Mouse (Mus musculus) CH12.LX (cell line): ENCODE measurements around the gene Rora. TPM values are rescaled to one million over a fixed set of nuclear protein-coding genes. Genes with fewer than 3 reads are reported as not detected.

Experiments used
- DNase-seq: peaks from one replicate; pipeline ENCODE4 v3.0.0-alpha.2; 2013; ENCODE audit errors: extremely low read depth
- H3K27ac ChIP-seq: 2 replicates; pipeline ENCODE4 v1.5.1; 2012; ENCODE audit warnings: low read depth, mild to moderate bottlenecking, control low read depth, moderate library complexity; ENCODE audit not compliant: insufficient read depth
- H3K27me3 ChIP-seq: replicated peaks from 2 replicates; pipeline ENCODE3; 2012; ENCODE audit warnings: inconsistent platforms
- H3K36me3 ChIP-seq, 2 experiments: replicated peaks in 1 of 2; 2 replicates each; pipeline versions ENCODE3 to v1.6.1; 2012; ENCODE audit warnings: inconsistent platforms in 1 of 2, low read length in 1 of 2, mild to moderate bottlenecking in 1 of 2, mixed read lengths in 1 of 2, moderate library complexity in 1 of 2; ENCODE audit not compliant: control insufficient read depth in 1 of 2, insufficient read depth in 1 of 2
- H3K4me1 ChIP-seq, 2 experiments: 2 replicates each; pipeline ENCODE4 v1.6.1; 2012; ENCODE audit warnings: inconsistent platforms in 1 of 2, moderate library complexity in 1 of 2; ENCODE audit not compliant: insufficient read depth in 2 of 2, control insufficient read depth in 1 of 2
- H3K4me2 ChIP-seq: 2 replicates; pipeline ENCODE4 v1.6.1; 2012; ENCODE audit warnings: low read depth, mild to moderate bottlenecking, control low read depth; ENCODE audit not compliant: poor library complexity, insufficient read depth, severe bottlenecking
- H3K4me3 ChIP-seq, 3 experiments: fragments of 150-350 bp in 1 of 3; sonication (generic) in 1 of 3; replicated peaks in 1 of 3; 2 replicates each; pipeline versions ENCODE3 to v1.5.1; 2011 to 2012; ENCODE audit warnings: low read depth in 2 of 3, low read length in 2 of 3, mild to moderate bottlenecking in 2 of 3, moderate library complexity in 2 of 3, control low read depth in 1 of 3, improper control_type of control experiment in 1 of 3, inconsistent platforms in 1 of 3, mixed read lengths in 1 of 3; ENCODE audit not compliant: poor library complexity in 1 of 3
- H3K79me2 ChIP-seq: replicated peaks from 2 replicates; pipeline ENCODE4 v1.6.1; 2012; ENCODE audit warnings: mild to moderate bottlenecking, moderate library complexity; ENCODE audit not compliant: control insufficient read depth, poor library complexity, insufficient read depth, severe bottlenecking; ENCODE audit errors: extremely low read depth
- H3K9ac ChIP-seq: 2 replicates; pipeline ENCODE4 v1.6.1; 2012; ENCODE audit warnings: low read depth, mild to moderate bottlenecking, control low read depth, moderate library complexity; ENCODE audit not compliant: insufficient read depth
- H3K9me3 ChIP-seq: replicated peaks from 2 replicates; pipeline ENCODE3; 2012; ENCODE audit warnings: low read length, inconsistent platforms, mixed read lengths
- CHD1 ChIP-seq: IDR thresholded peaks from 2 replicates; pipeline ENCODE4 v1.6.1; 2012; ENCODE audit warnings: low read depth, low read length, improper control_type of control experiment, inconsistent platforms
- CTCF ChIP-seq, 2 experiments: IDR thresholded peaks in 1 of 2; conservative IDR thresholded peaks in 1 of 2; 2 replicates each; pipeline ENCODE4 v1.5.1; 2011 to 2012; ENCODE audit warnings: low read depth in 2 of 2, low read length in 2 of 2, improper control_type of control experiment in 1 of 2, inconsistent platforms in 1 of 2, mild to moderate bottlenecking in 1 of 2, moderate library complexity in 1 of 2
- ELF1 ChIP-seq: IDR thresholded peaks from 2 replicates; pipeline ENCODE4 v1.6.1; 2014; ENCODE audit warnings: low read depth, mild to moderate bottlenecking, inconsistent platforms, low read length, improper control_type of control experiment
- EP300 ChIP-seq: IDR thresholded peaks from 2 replicates; pipeline ENCODE4 v1.6.1; 2011; ENCODE audit warnings: low read length, improper control_type of control experiment
- GABPA ChIP-seq: IDR thresholded peaks from 2 replicates; pipeline ENCODE4 v1.6.1; 2012; ENCODE audit warnings: low read depth, low read length, improper control_type of control experiment, inconsistent platforms; ENCODE audit not compliant: insufficient replicate concordance
- HCFC1 ChIP-seq: IDR thresholded peaks from 2 replicates; pipeline ENCODE4 v1.6.1; 2012; ENCODE audit warnings: low read depth, mild to moderate bottlenecking, inconsistent platforms, low read length, improper control_type of control experiment
- JUN ChIP-seq: IDR thresholded peaks from 2 replicates; pipeline ENCODE4 v1.6.1; 2011; ENCODE audit warnings: low read depth, mild to moderate bottlenecking, low read length, improper control_type of control experiment, moderate library complexity; ENCODE audit not compliant: insufficient read depth
- JUND ChIP-seq: conservative IDR thresholded peaks from 2 replicates; pipeline ENCODE4 v1.6.1; 2011; ENCODE audit warnings: low read depth, low read length, improper control_type of control experiment
- KAT2A ChIP-seq: IDR thresholded peaks from 2 replicates; pipeline ENCODE4 v1.6.1; 2012; ENCODE audit warnings: low read length, improper control_type of control experiment, inconsistent platforms; ENCODE audit not compliant: insufficient replicate concordance
- MAX ChIP-seq: IDR thresholded peaks from 2 replicates; pipeline ENCODE4 v1.6.1; 2011; ENCODE audit warnings: low read length, improper control_type of control experiment
- MAZ ChIP-seq: IDR thresholded peaks from 2 replicates; pipeline ENCODE4 v1.6.1; 2012; ENCODE audit warnings: low read depth, mild to moderate bottlenecking, inconsistent platforms, low read length, improper control_type of control experiment, moderate library complexity
- MEF2A ChIP-seq: IDR thresholded peaks from 2 replicates; pipeline ENCODE4 v1.6.1; 2014; ENCODE audit warnings: low read depth, mild to moderate bottlenecking, inconsistent platforms, low read length, improper control_type of control experiment, borderline replicate concordance
- MXI1 ChIP-seq: IDR thresholded peaks from 2 replicates; pipeline ENCODE4 v1.6.1; 2011; ENCODE audit warnings: mild to moderate bottlenecking, low read depth, low read length, improper control_type of control experiment
- NELFE ChIP-seq: IDR thresholded peaks from 2 replicates; pipeline ENCODE4 v1.6.1; 2011; ENCODE audit warnings: low read depth, low read length, improper control_type of control experiment
- POLR2A ChIP-seq: IDR thresholded peaks from 2 replicates; pipeline ENCODE4 v1.6.1; 2011; ENCODE audit warnings: low read depth, mild to moderate bottlenecking, improper control_type of control experiment, low read length
- RAD21 ChIP-seq: IDR thresholded peaks from 2 replicates; pipeline ENCODE4 v1.6.1; 2011; ENCODE audit warnings: low read depth, mild to moderate bottlenecking, low read length, improper control_type of control experiment, moderate library complexity
- RCOR1 ChIP-seq: conservative IDR thresholded peaks from 2 replicates; pipeline ENCODE4 v1.6.1; 2012; ENCODE audit warnings: low read depth, mild to moderate bottlenecking, inconsistent platforms, low read length, improper control_type of control experiment
- SIN3A ChIP-seq: IDR thresholded peaks from 2 replicates; pipeline ENCODE4 v1.6.1; 2012; ENCODE audit warnings: low read length, improper control_type of control experiment, inconsistent platforms
- TBP ChIP-seq: conservative IDR thresholded peaks from 2 replicates; pipeline ENCODE4 v1.6.1; 2011; ENCODE audit warnings: low read depth, low read length, improper control_type of control experiment
- TCF12 ChIP-seq: IDR thresholded peaks from 2 replicates; pipeline ENCODE4 v1.6.1; 2014; ENCODE audit warnings: low read depth, mild to moderate bottlenecking, inconsistent platforms, low read length, improper control_type of control experiment
- UBTF ChIP-seq: IDR thresholded peaks from 2 replicates; pipeline ENCODE4 v1.6.1; 2012; ENCODE audit warnings: low read depth, mild to moderate bottlenecking, inconsistent platforms, low read length, improper control_type of control experiment, moderate library complexity
- ZC3H11A ChIP-seq: IDR thresholded peaks from 2 replicates; pipeline ENCODE4 v1.6.1; 2012; ENCODE audit warnings: low read depth, mild to moderate bottlenecking, inconsistent platforms, low read length, improper control_type of control experiment
- ZNF384 ChIP-seq: IDR thresholded peaks from 2 replicates; pipeline ENCODE4 v1.6.1; 2012; ENCODE audit warnings: low read depth, low read length, improper control_type of control experiment, inconsistent platforms
- dilution Hi-C: fragments of 300-500 bp; cut with MboI; formaldehyde crosslinking; loops from 2 replicates; pipeline ENCODE4 v1.14.3; 2020; ENCODE audit warnings: low sequenced_read_pairs; ENCODE audit not compliant: extremely low pct_unique_long_range_greater_than_20kb, extremely low pct_ligation_motif_present
- in situ Hi-C: fragments of 300-500 bp; cut with MboI; formaldehyde crosslinking; loops from 3 replicates; pipeline ENCODE4 v1.14.3; 2019; ENCODE audit warnings: low sequenced_read_pairs, low pct_ligation_motif_present, low pct_unique_long_range_greater_than_20kb, mixed read lengths
- polyA plus RNA-seq: library from polyadenylated mRNA; unstranded; fragments of >175 nt; gene quantifications from 2 replicates; pipeline ENCODE4 v1.2.1, GENCODE M21; 2012; ENCODE audit warnings: low read depth; ENCODE audit not compliant: insufficient read length
- total RNA-seq, 2 experiments: library from RNA; depleted of rRNA; stranded (reverse); fragments of 300-350 nt in 1 of 2; fragments of >200 nt in 1 of 2; gene quantifications; 2 replicates each; pipeline ENCODE4 v1.2.3; 2012 to 2014

The Rora gene
- total and polyA plus RNA-seq, 3 experiments = 0.36 to 0.66 (median 0.64) TPM

GRCm38 (mm10) chr9:68760876-68761275 lies 107.3 kb downstream of the Rora start:
- peaks cover 68% of the 10 kb centered on the region for H3K9me3 ChIP-seq
- dilution Hi-C loops = no loop called here

GRCm38 (mm10) chr9:68761672-68762071 lies 108.1 kb downstream of the Rora start:
- H3K4me2 ChIP-seq = no peak overlapping the region
- no peak overlapping the region for H3K4me3 ChIP-seq
- no peaks in the 10 kb centered on the region for H3K36me3 ChIP-seq
- TF ChIP-seq NELFE (no peak), ZC3H11A (no peak), RAD21 (no peak), MEF2A (no peak), EP300 (no peak), GABPA (no peak), ELF1 (no peak), HCFC1 (no peak), RCOR1 (no peak), POLR2A (no peak), ZNF384 (no peak), MXI1 (no peak), JUN (no peak), JUND (no peak), UBTF (no peak), MAX (no peak), CTCF (conservative IDR thresholded peaks at IDR 0.05 in 1 of 2, IDR thresholded peaks at IDR 0.05 in 1 of 2; ENCODE audit: low read depth in 2 of 2, low read length in 2 of 2) (no peak)
- H3K27me3 ChIP-seq = no peaks in the 10 kb centered on the region
- peaks cover 64% of the 10 kb centered on the region for H3K9me3 ChIP-seq
- no peaks in the 10 kb centered on the region for H3K79me2 ChIP-seq
- H3K4me1 ChIP-seq = no peaks in the 10 kb centered on the region
- DNase-seq = no peak
- H3K27ac ChIP-seq = no peak overlapping the region
- dilution Hi-C loops = no loop called here
- in situ Hi-C loops = no loop called here
- H3K9ac ChIP-seq = no peak overlapping the region

More at GRCm38 (mm10) chr9:68760876-68761275, 107.3 kb downstream of the Rora start:
- H3K4me1 ChIP-seq = no peaks in the 10 kb centered on the region
- H3K36me3 ChIP-seq = no peaks in the 10 kb centered on the region
- H3K79me2 ChIP-seq = no peaks in the 10 kb centered on the region
- no peak overlapping the region for H3K4me3 ChIP-seq
- DNase-seq = no peak
- H3K27me3 ChIP-seq = no peaks in the 10 kb centered on the region
- H3K9ac ChIP-seq = no peak overlapping the region
- no peak overlapping the region for H3K27ac ChIP-seq
- no peak for TF ChIP-seq CTCF (conservative IDR thresholded peaks at IDR 0.05 in 1 of 2, IDR thresholded peaks at IDR 0.05 in 1 of 2; ENCODE audit: low read depth in 2 of 2, low read length in 2 of 2)
- TF ChIP-seq SIN3A = no peak
- no peak for TF ChIP-seq ZC3H11A
- no peak for TF ChIP-seq CHD1
- TF ChIP-seq TBP = no peak
- no peak for TF ChIP-seq ELF1
- TF ChIP-seq GABPA = no peak
- TF ChIP-seq KAT2A = no peak
- TF ChIP-seq TCF12 = no peak
- TF ChIP-seq RCOR1 = no peak
- no peak for TF ChIP-seq MAZ
- TF ChIP-seq POLR2A = no peak
- TF ChIP-seq, all 38 proteins: peak for 0
- in situ Hi-C loops = no loop called here
- H3K4me2 ChIP-seq = no peak overlapping the region
